Mouse (Mus musculus) stomach, embryonic 16.5 days (tissue): ENCODE data around the gene Olfr12. TPM values are rescaled to one million over a fixed set of nuclear protein-coding genes. Genes with fewer than 3 reads are reported as not detected.

Experiments
- ATAC-seq: fragments of 200-750 bp; cut with Nextera tagmentation; 2 replicates; pipeline ENCODE4 v1.8.0; 2017; ENCODE audit warnings: moderate number of reproducible peaks, moderate TSS enrichment; ENCODE audit not compliant: insufficient read depth, low FRiP score
- H3K27ac ChIP-seq: fragments of 300-500 bp; sonication (generic); 2 replicates; pipeline ENCODE4 v1.5.1; 2014; ENCODE audit warnings: low read length
- H3K27me3 ChIP-seq: fragments of 300-500 bp; sonication (generic); 2 replicates; pipeline ENCODE4 v1.6.1; 2014; ENCODE audit warnings: low read length, control low read depth, mixed read lengths; ENCODE audit not compliant: control insufficient read depth, insufficient read depth
- H3K36me3 ChIP-seq: fragments of 300-500 bp; sonication (generic); 2 replicates; pipeline ENCODE4 v1.6.1; 2014; ENCODE audit warnings: low read length; ENCODE audit not compliant: control insufficient read depth, insufficient read depth
- H3K4me1 ChIP-seq: fragments of 300-500 bp; sonication (generic); 2 replicates; pipeline ENCODE4 v1.6.1; 2014; ENCODE audit warnings: low read length, control low read depth, mixed read lengths; ENCODE audit not compliant: control insufficient read depth, insufficient read depth
- H3K4me2 ChIP-seq: fragments of 300-500 bp; sonication (generic); 2 replicates; pipeline ENCODE4 v1.6.1; 2014; ENCODE audit warnings: low read depth, low read length, mixed read lengths
- H3K4me3 ChIP-seq: fragments of 300-500 bp; sonication (generic); replicated peaks from 2 replicates; pipeline ENCODE4 v1.5.1; 2014; ENCODE audit warnings: mild to moderate bottlenecking, low read length
- H3K9ac ChIP-seq: fragments of 300-500 bp; sonication (generic); 2 replicates; pipeline ENCODE4 v1.6.1; 2014; ENCODE audit warnings: low read length
- H3K9me3 ChIP-seq: fragments of 300-500 bp; sonication (generic); replicated peaks from 2 replicates; pipeline ENCODE4 v1.6.1; 2016; ENCODE audit warnings: low read length, control low read depth; ENCODE audit not compliant: control insufficient read depth
- WGBS: fragments of 180-500 bp; shearing (Covaris S2); extraction: QIAGEN DNeasy Blood & Tissue Kit; methylation state at CpG from one replicate; pipeline ENCODE4 v1.1.7; 2014; 5-methylcytosine and 5-hydroxymethylcytosine counted together
- polyA plus RNA-seq: library from polyadenylated mRNA; unstranded; fragments of >200 nt; fragmentation: Nextera tagmentation; extraction: Ambion mirVana; gene quantifications from 2 replicates; pipeline ENCODE4 v1.2.1, GENCODE M21; 2015

Olfr12 gene
- not detected in 2 replicates for polyA plus RNA-seq

DNA sequence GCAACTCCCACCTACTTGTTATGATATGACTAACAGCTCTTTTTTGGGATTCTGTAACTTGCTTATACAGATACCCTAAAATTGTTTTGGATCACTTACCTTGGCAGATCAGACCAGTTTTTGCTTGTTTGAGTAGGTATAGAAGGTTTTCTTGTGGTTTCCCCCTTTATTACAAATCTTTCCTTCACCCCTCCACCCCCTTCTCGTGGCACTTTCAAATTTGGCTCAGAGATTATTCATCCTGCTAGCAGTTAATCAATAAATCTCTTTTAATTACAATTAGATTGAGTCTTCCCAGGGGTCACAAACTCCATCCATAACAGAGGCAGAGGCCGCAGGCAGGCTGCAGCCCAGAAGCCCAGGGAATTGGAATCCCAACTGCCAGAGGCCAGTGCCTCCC lies at the start of gene Olfr12:
Gene Olfr12, plus strand, starts transcription at position 301 of the 400 bp plus-strand sequence.
- H3K4me1 ChIP-seq = no peaks in the 10 kb centered on the region
- H3K9me3 ChIP-seq = no peaks in the 10 kb centered on the region
- H3K9ac ChIP-seq = no peak within 1 kb of the TSS
- no peak for ATAC-seq
- no peak within 1 kb of the TSS for H3K4me3 ChIP-seq
- no peak within 1 kb of the TSS for H3K4me2 ChIP-seq
- H3K36me3 ChIP-seq = no peaks in the 10 kb centered on the region
- no peak within 1 kb of the TSS for H3K27ac ChIP-seq
- WGBS = 56% methylated on average over 2 of the region's 2 CpGs
- H3K27me3 ChIP-seq = no peaks in the 10 kb centered on the region

DNA sequence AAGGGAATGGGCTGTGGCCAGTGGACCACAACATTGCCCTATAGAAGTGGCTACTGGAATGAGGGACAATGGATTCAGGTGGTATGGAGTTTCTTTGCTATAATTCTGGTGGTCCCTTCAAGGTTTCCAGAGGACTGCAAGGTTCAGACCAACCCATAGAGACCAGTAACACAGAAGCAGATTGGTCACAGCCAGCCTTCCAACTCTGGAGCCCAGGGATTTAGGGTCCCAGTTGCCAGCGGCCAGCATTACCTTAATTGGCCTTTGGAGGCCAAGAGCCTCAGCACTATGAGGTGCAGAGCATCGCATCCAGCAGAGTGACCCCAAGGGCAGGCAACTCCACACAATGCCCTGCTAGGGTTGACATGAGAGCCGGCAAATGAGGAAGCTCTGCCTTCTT lies 46.6 kb upstream of the Olfr12 start, which contains the start of gene Olfr1413:
Gene Olfr1413, plus strand, starts transcription at position 301 of the 400 bp plus-strand sequence.
- ATAC-seq = no peak
- Histone ChIP-seq H3K4me3 (no peak within 1 kb of the TSS), H3K27me3 (no peaks in the 10 kb centered on the region), H3K4me1 (no peaks in the 10 kb centered on the region), H3K4me2 (no peak within 1 kb of the TSS), H3K9ac (no peak within 1 kb of the TSS), H3K36me3 (no peaks in the 10 kb centered on the region), H3K9me3 (no peaks in the 10 kb centered on the region), H3K27ac (no peak within 1 kb of the TSS)
- WGBS = 76% methylated on average over 3 of the region's 3 CpGs

DNA sequence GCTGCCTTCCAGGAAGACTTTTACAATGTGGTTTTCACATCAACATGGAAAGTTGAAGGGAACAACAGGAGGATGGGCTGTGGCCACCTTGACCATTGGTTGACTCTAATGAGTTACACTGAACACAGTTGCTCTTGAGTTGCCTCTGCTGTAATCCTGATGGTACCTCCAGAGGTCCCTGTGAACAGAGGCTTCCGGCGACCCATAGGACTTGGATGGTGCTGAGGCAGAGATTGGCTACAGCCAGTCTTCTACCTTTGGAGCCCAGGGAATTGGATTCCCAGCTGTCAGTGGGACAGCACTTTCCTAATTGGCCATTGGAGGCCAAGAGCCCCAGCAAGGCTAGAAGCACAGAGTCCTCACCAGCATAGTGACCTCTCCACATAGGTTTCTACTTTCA lies 32.1 kb upstream of the Olfr12 start, which contains the start of gene Olfr1412:
Gene Olfr1412, plus strand, starts transcription at position 301 of the 400 bp plus-strand sequence.
- WGBS = 83% methylated on average over 2 of the region's 2 CpGs
- no peak within 1 kb of the TSS for H3K27ac ChIP-seq
- no peaks in the 10 kb centered on the region for H3K9me3 ChIP-seq
- H3K4me1 ChIP-seq = no peaks in the 10 kb centered on the region
- ATAC-seq = no peak
- no peaks in the 10 kb centered on the region for H3K27me3 ChIP-seq
- no peak within 1 kb of the TSS for H3K4me3 ChIP-seq
- no peaks in the 10 kb centered on the region for H3K36me3 ChIP-seq
- no peak within 1 kb of the TSS for H3K9ac ChIP-seq
- no peak within 1 kb of the TSS for H3K4me2 ChIP-seq

DNA sequence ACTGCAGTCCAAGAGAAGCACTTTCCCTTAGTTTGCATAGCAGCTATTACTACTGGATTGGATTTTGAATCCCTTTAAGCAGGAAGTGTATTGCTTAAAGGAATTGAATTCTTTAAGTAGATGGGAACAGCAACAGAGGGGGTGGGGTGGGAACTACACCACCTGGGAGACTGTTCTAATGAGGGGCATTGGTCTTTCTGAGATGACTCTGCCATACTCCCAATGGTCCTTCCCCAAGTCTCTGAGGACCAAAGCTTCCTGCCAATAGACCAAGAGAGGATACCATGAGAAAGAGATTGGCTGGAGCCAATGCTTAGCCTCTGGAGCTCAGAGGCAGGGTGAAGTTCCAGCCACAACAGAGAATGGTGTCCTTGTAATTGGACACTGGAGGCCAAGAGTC lies 23.5 kb upstream of the Olfr12 start, which contains the start of gene Olfr1411:
Gene Olfr1411, plus strand, starts transcription at position 301 of the 400 bp plus-strand sequence.
- Histone ChIP-seq H3K9ac (no peak within 1 kb of the TSS), H3K27me3 (no peaks in the 10 kb centered on the region), H3K4me1 (no peaks in the 10 kb centered on the region), H3K9me3 (no peaks in the 10 kb centered on the region), H3K27ac (no peak within 1 kb of the TSS), H3K4me3 (no peak within 1 kb of the TSS), H3K4me2 (no peak within 1 kb of the TSS), H3K36me3 (no peaks in the 10 kb centered on the region)
- ATAC-seq = no peak

DNA sequence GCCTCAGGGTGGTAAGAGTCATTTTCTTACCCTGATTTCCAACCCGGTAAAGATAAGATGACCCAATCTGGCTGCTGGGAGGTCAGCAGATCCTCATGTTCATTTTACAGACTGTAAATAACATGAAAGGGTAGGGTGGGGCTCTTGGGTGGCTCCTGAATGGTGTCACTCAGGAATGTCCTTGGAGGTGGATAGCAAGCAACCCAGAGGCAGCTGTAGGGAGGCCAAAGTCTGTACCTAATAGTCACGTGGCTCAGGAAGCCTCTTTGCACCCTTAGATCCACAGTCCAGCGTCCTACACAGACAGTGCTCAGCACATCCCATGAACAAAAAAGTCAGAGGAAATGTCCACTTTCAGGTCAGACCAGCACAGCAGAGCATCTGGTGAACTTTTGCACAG lies 21.6 kb upstream of the Olfr12 start:
- WGBS = 76% methylated on average over 3 of the region's 3 CpGs
- H3K9me3 ChIP-seq = no peaks in the 10 kb centered on the region
- no peaks in the 10 kb centered on the region for H3K27me3 ChIP-seq
- H3K4me2 ChIP-seq = no peak overlapping the region
- H3K4me3 ChIP-seq = no peak overlapping the region
- H3K36me3 ChIP-seq = no peaks in the 10 kb centered on the region
- no peak overlapping the region for H3K27ac ChIP-seq
- ATAC-seq = no peak
- no peaks in the 10 kb centered on the region for H3K4me1 ChIP-seq
- no peak overlapping the region for H3K9ac ChIP-seq

DNA sequence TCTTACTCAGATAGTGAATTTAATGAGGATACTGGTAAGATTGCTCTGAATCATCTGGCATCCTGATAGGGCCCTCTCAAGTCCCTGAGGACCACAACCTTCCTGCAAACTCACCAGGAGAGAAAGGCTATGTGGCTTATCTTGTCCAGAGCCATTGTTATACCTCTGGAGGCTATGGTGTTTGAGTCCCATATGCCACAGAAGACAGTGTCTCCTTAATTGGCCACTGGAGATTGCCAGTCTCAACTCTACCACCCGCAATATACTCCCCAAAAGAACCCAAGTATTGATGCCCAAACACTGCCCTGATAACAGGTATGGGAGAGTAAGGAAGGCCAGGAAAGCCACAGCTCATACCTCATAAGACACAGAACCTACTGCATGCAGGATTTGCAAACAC lies 12.1 kb upstream of the Olfr12 start, which contains the start of gene Olfr1410:
Gene Olfr1410, plus strand, starts transcription at position 301 of the 400 bp plus-strand sequence.
- Histone ChIP-seq H3K9me3 (no peaks in the 10 kb centered on the region), H3K4me3 (no peak within 1 kb of the TSS), H3K27ac (no peak within 1 kb of the TSS), H3K27me3 (no peaks in the 10 kb centered on the region), H3K36me3 (no peaks in the 10 kb centered on the region), H3K4me1 (no peaks in the 10 kb centered on the region), H3K4me2 (no peak within 1 kb of the TSS), H3K9ac (no peak within 1 kb of the TSS)
- 100% methylated on average over 1 of the region's 1 CpGs for WGBS
- ATAC-seq = no peak

DNA sequence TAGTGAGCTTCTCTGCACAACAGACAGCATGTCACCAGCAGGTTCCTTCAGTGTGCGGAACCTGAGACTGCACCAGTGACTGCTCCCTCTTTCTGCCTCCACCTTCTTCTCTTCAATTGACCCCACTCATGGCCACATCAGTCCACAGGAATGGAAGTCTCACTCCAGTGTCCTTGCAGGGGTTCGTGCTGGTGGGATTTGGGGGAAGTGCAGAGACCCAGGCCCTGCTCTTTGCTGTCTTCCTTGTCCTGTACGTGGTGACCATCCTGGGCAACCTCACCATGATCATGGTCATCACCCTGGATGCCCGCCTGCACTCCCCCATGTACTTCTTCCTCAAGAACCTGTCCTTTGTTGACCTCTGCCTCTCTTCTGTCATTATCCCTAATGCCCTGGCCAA lies 9.9 kb upstream of the Olfr12 start:
- no peak for ATAC-seq
- H3K27me3 ChIP-seq = no peaks in the 10 kb centered on the region
- no peak overlapping the region for H3K4me3 ChIP-seq
- no peak overlapping the region for H3K9ac ChIP-seq
- no peaks in the 10 kb centered on the region for H3K4me1 ChIP-seq
- H3K9me3 ChIP-seq = no peaks in the 10 kb centered on the region
- H3K27ac ChIP-seq = no peak overlapping the region
- H3K36me3 ChIP-seq = no peaks in the 10 kb centered on the region
- 76% methylated on average over 4 of the region's 4 CpGs for WGBS
- H3K4me2 ChIP-seq = no peak overlapping the region

DNA sequence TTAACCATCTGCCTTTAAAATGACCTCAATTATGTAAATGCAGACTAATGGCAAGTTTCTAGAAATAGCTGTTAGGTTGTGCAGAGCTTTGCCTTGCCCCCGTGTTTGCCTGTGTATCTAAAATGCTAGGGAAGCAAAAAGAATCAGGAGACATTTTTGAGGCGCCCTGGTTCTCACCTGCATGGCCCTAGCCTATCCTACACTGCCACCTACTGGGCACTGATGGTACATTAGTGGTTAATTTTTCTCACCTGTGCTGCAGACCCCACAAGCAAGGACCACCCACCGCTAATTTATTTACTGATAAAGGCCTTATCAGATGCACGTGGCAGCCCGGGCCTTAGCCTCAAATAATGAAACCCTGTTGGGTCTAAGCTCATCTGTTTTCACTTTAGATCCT lies 6.6 kb upstream of the Olfr12 start:
- H3K9me3 ChIP-seq = no peaks in the 10 kb centered on the region
- no peaks in the 10 kb centered on the region for H3K27me3 ChIP-seq
- ATAC-seq = no peak
- no peak overlapping the region for H3K4me3 ChIP-seq
- 4% methylated on average over 5 of the region's 5 CpGs for WGBS
- no peak overlapping the region for H3K4me2 ChIP-seq
- H3K9ac ChIP-seq = no peak overlapping the region
- H3K27ac ChIP-seq = no peak overlapping the region
- H3K36me3 ChIP-seq = no peaks in the 10 kb centered on the region
- H3K4me1 ChIP-seq = no peaks in the 10 kb centered on the region

DNA sequence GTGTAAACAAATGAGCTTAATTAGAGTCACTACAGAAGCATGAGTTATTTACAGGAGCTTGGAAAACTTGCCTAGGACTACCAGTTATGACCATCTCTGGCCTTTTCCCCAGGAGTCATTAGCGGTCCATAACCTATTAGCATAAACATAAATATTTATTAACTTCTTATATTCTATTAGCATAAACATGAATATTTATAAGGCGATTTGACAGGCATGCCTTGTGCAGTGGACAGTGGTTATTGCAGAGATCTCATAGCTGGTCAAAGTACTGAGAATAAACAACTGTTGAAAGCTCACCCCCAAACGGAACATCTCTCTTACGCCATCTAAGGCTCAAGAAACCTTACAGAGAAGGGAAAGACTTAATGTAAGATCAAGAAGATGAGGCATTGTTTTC lies 4.4 kb upstream of the Olfr12 start:
- 39% methylated on average over 4 of the region's 4 CpGs for WGBS
- no peaks in the 10 kb centered on the region for H3K27me3 ChIP-seq
- H3K36me3 ChIP-seq = no peaks in the 10 kb centered on the region
- H3K9me3 ChIP-seq = no peaks in the 10 kb centered on the region
- no peak overlapping the region for H3K4me3 ChIP-seq
- no peaks in the 10 kb centered on the region for H3K4me1 ChIP-seq
- no peak overlapping the region for H3K27ac ChIP-seq
- no peak overlapping the region for H3K9ac ChIP-seq
- ATAC-seq = no peak
- H3K4me2 ChIP-seq = no peak overlapping the region

DNA sequence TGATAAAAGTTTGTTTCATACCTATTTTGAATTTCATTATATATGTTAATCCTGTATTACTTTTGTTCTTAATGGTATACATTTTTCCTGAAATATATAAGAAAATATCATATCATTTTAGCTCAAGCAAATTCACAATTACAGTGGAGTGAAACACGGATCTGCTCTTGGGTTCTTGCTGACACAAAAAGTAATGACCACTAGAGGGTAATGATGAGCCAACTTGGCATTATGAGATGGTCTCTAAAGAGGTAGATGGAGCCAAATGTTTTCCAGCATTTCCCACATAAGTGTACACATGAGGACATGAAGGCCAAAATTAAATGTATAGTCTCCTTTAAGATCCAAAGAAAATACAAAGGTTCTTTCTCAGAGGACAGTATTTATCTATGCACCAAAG lies 3.1 kb upstream of the Olfr12 start:
- Histone ChIP-seq H3K27ac (no peak overlapping the region), H3K4me3 (no peak overlapping the region), H3K4me1 (no peaks in the 10 kb centered on the region), H3K4me2 (no peak overlapping the region), H3K9ac (no peak overlapping the region), H3K27me3 (no peaks in the 10 kb centered on the region), H3K36me3 (no peaks in the 10 kb centered on the region), H3K9me3 (no peaks in the 10 kb centered on the region)
- WGBS = 16% methylated on average over 1 of the region's 1 CpGs
- ATAC-seq = no peak
